Mouse (Mus musculus) liver, postnatal 0 days (tissue): ENCODE data around the gene Dyrk4.

Experiments
- CTCF ChIP-seq: sonication (generic); IDR thresholded peaks from 2 replicates; pipeline ENCODE4 v1.5.1; 2016; ENCODE audit warnings: antibody characterized with exemption, low read depth
- EP300 ChIP-seq: IDR thresholded peaks from 2 replicates; pipeline ENCODE4 v1.6.1; 2016; ENCODE audit warnings: antibody characterized with exemption, low read depth, mild to moderate bottlenecking

DNA sequence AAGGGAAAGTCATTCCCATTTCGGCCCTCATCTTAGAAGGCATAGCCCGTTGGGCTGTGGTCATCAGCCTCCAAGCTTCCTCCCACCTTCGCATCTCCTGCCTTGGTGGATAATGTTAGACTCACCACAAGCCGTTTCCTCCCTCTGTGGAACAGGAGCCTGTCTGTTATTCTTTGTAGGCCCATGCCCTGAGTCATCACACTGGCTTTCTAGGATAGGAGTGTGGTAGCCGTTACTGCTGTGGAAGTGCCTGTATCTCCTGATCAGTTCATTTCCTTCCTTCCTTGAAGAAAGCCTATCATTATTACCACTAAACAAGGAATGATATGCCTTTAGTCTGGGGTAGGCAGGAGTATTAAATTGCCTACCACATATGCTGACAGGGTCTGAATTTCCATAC is 41.1 kb upstream of the Dyrk4 start:
- TF ChIP-seq CTCF (no peak), EP300 (no peak)
